Mouse (Mus musculus) spleen, adult 12 weeks (tissue): ENCODE measurements at regions not wholly inside any gene's neighbourhood (a gene's known extent, or its start where the extent isn't known, plus 50 kb on each side); places are given as distances from the start of the nearest gene placed in this dataset.
A peak's percentile ranks its signal among the peaks of the same experiment; 100 is the strongest.

ENCODE experiments used
- DNase-seq: peaks from one replicate; pipeline ENCODE4 v3.0.0; 2022; ENCODE audit warnings: low spot score

DNA sequence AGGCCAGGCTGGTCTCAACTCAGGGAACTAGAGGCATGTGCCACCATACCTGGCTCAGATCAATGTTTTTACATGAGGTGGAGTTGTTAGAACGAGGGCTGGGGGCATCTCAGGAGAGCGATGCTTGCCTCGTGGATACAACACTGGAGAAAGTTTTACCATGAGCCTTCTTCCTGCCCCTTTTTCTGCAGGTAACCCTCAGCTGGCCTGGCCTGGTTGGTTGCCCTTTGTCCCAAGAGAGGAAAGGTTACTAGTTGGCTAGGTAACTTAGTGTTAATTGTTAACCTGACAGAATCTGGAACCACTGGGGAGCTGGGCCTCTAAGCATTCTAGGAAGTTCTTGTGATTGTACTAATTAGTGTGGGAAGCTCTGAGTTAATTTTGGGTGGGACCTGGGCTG, 81.0 kb upstream of the Sertad2 start:
- DNase-seq, result no peak

DNA sequence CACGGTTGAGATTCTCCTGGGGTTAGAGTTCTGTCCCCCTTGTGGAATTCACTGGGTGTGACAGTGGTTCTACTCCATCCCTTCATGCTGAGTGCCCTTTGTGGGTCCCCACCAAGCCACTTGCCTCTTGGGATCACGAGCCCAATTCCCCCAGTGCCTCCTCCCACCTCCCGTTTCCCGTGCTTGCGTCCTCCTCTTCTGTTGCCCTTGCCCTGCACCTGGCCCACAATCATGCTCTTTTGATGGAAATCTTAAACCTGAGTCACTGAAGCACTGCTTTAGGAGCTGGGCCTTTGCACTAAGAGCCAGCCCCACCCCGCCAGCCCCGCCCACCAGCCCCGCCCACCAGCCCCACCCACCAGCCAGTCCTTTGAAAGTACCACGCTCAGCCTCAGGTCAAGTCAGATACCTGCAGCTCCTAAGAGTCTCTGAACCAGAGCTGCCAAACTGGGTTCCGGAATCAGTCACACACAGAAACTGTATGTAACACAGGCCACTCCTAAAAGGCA, 79.8 kb upstream of the Sertad2 start:
- DNase-seq, result no peak

GRCm38 (mm10) chr11:20464564-20464963, 78.5 kb upstream of the Sertad2 start:
- DNase-seq, result peak; percentile 26

- DNase-seq, result no peak
These were observed 76.5 kb upstream of the Sertad2 start for GRCm38 (mm10) chr11:20466591-20466990.

DNA sequence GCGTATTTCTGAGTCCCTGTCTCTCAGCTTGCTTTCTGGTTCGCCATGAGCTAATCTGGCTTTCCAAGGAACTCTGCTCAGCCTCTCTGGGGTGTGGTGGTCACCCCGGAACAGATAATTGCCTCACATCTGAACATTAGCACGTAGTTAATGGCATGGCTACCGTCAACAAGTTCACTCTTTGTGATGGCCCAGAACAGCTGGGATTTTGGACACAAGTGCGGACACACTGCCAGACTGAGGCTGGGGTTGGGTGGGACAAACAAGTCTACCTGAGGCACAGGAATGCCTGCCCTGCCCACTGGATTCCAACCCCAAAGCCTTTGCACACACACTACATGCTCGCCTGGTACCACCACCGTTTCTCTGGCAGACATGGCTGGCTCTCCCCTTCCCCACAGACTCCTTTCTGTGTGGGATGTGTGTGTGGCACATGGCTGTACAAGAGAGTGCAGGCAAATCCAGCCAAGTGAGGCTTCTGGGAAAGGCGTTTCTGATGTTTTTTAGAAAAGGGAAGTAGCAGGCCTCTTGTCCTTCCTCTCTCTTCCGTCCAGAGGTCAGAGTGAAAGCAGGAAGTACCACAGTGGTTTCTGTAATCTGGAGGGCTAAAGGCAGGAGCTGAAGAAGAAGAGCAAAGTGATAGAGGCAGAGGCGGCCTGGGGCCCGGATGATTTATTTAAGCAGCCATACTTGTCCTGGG, 74.6 kb upstream of the Sertad2 start:
- no peak for DNase-seq

GRCm38 (mm10) chr11:20469368-20469767, 73.7 kb upstream of the Sertad2 start:
- no peak for DNase-seq

DNA sequence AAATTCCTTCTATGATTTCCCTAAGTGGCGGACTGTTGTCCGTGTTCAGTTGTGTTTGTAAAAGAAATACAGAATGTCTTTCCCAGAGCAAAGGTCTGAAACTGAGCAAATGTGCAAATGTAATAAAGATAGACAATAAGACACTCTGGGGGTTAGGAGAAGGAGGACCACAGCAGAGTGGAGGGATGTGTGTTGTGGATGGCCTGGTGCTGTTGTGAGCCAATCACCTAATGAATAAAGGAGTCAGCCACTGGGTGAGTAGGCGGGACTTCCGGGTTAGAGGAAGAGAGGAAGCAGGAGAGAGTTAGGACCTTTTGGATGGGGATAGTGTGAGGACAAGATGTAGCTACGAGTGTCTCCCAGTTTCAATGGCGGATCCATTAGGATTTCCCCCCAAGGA, 72.7 kb upstream of the Sertad2 start:
- no peak for DNase-seq

DNA sequence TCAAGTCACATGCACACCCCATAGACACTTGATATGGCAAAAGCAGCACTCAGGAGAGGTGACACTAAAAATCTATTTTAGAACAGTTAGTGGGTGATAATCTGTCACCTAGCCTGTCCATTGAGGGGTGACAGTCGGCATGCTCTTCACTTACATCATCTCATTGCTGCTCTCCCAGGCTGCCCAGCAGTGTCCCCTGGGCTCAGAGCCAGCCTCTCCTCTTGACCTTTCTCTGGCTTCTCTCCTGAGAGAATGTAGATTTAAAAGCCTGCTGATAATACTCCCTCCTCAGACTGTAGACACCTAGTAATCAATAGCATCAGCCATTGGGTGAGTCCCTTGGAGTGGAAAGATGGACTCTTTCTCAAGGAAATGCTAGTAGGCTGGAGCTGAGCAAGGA, 70.7 kb upstream of the Sertad2 start:
- DNase-seq, result no peak

DNA sequence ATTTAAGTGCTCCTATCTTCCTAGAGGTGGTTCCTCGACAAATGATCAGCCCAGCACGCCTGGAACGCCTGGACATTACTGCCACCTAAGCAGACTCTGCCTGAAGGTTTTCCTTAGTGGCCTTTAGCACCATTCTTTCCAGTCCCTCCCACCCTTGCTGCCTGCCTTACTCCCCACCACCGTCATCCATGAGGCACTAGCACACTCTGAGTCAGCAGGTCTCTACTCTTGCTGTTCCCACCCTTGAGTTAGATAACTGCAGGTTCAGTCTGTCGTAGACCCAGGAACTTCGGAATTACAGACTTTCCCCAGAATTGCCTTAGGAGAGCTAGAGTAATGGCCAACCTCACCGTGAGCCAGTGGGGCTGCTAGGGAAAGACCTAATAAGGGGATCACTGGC, 67.4 kb upstream of the Sertad2 start:
- no peak for DNase-seq

GRCm38 (mm10) chr11:20476494-20476893, 66.6 kb upstream of the Sertad2 start:
- no peak for DNase-seq

DNA sequence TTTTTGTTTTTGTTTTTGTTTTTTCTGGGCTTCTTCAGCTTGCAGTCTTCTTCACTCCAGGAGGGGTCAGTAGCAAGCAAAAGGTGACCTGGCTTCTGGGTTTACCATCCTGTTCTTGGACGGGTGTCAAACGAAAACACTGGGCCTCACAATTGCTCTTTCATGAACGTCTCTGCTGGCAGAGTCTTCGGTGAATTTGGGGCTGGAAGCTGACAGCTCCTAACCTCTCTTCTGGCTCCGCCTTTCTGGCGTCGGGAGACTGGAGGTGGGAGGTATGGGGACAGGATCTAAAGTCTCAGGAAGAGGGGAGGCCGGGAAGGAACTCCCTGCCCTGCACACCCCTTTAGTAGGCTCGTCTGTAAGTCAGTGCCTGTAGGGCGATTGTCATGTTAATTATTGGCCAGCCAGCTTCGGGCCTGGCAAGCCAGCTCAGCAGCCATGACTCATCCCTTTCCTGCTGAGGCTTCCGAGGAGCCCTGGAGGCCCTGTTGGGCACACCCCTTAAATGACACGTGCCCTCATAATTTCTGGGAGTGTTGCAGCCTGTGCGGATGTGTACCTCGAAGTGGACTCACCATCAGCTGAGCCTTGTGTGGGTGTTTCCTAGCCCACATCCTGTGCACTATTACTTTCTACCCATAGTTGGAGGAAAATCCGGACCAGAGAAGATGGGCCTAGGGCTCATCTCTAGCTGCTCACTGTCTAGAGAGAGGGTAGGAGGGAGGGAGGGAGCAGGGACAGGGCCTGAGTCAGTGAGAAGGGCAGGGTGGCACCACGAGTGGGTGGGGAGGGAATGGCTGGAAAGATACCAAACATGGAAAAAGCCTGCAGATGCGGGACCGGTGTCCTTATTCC, 65.6 kb upstream of the Sertad2 start:
- DNase-seq, result no peak

DNA sequence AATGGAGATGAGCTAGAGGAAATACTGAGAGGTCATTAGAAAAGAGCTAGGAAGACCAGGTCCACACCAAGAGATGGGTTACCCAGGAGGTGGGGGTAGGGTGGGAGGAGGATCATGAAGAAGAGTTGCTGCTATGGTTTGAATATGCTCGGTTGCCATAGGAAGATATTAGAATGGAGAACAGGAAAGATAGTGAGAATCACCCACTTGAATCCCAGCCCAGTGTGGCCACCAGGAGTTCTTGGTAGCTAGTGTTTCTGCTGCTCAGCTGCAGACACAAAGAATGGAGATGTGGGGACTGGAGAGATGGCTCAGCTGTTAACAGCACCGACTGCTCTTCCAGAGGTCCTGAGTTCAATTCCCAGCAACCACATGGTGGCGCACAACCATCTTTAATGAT, 62.4 kb upstream of the Sertad2 start:
- no peak for DNase-seq

GRCm38 (mm10) chr11:20485371-20485770, 57.7 kb upstream of the Sertad2 start:
- DNase-seq, result no peak
